Mouse (Mus musculus) thymus, adult 2 months (tissue): ENCODE measurements at regions not wholly inside any gene's neighbourhood (a gene's known extent, or its start where the extent isn't known, plus 50 kb on each side); places are given as distances from the start of the nearest gene placed in this dataset.

ENCODE experiments used
- DNase-seq: peaks from one replicate; pipeline ENCODE4 v3.0.0; 2021
- H3K27ac ChIP-seq: fragments of 200-500 bp; 2 replicates; pipeline ENCODE4 v1.5.1; 2012; ENCODE audit warnings: low read length, control low read depth; ENCODE audit not compliant: control insufficient read depth, insufficient read depth
- H3K27me3 ChIP-seq: fragments of 200-500 bp; 2 replicates; pipeline ENCODE4 v1.6.1; 2012; ENCODE audit warnings: mild to moderate bottlenecking, low read length, moderate library complexity, mixed read lengths; ENCODE audit not compliant: control insufficient read depth, insufficient read depth
- H3K36me3 ChIP-seq: fragments of 200-500 bp; 2 replicates; pipeline ENCODE4 v1.6.1; 2012; ENCODE audit warnings: mild to moderate bottlenecking, low read length, moderate library complexity; ENCODE audit not compliant: control insufficient read depth, insufficient read depth
- H3K4me1 ChIP-seq: fragments of 200-500 bp; replicated peaks from 2 replicates; pipeline ENCODE4 v1.6.1; 2012; ENCODE audit warnings: low read length; ENCODE audit not compliant: control insufficient read depth, insufficient read depth
- H3K4me3 ChIP-seq: fragments of 200-500 bp; 2 replicates; pipeline ENCODE4 v1.5.1; 2012; ENCODE audit warnings: mild to moderate bottlenecking, low read length, control low read depth, moderate library complexity; ENCODE audit not compliant: control insufficient read depth, insufficient read depth
- CTCF ChIP-seq: fragments of 200-500 bp; IDR thresholded peaks from 2 replicates; pipeline ENCODE4 v1.5.1; 2012; ENCODE audit warnings: mild to moderate bottlenecking, control low read depth, low read length, moderate library complexity, borderline replicate concordance; ENCODE audit not compliant: control insufficient read depth, poor library complexity, insufficient read depth; ENCODE audit errors: extremely low read depth
- POLR2A ChIP-seq: fragments of 200-500 bp; IDR thresholded peaks from 2 replicates; pipeline ENCODE4 v1.6.1; 2012; ENCODE audit warnings: mild to moderate bottlenecking, low read length, control low read depth, moderate library complexity; ENCODE audit not compliant: control insufficient read depth, poor library complexity, insufficient read depth; ENCODE audit errors: extremely low read depth
- WGBS: fragments of 180-500 bp; shearing (Covaris S2); methylation state at CpG from one replicate; pipeline ENCODE4 v1.1.7; 2018; 5-methylcytosine and 5-hydroxymethylcytosine counted together

GRCm38 (mm10) chr3:39264671-39265430, 378.1 kb downstream of the Fat4 start:
- DNase-seq = no peak
- Histone ChIP-seq H3K27ac (no peak overlapping the region), H3K4me3 (no peak overlapping the region), H3K36me3 (no peaks in the 10 kb centered on the region), H3K4me1 (no peaks in the 10 kb centered on the region), H3K27me3 (no peaks in the 10 kb centered on the region)
- TF ChIP-seq POLR2A = no peak
- TF ChIP-seq CTCF = no peak
- 82% methylated on average over 2 of the region's 2 CpGs for WGBS

- 98% methylated on average over 1 of the region's 1 CpGs for WGBS
Measured at GRCm38 (mm10) chr3:39265606-39266005, 378.9 kb downstream of the Fat4 start.

DNA sequence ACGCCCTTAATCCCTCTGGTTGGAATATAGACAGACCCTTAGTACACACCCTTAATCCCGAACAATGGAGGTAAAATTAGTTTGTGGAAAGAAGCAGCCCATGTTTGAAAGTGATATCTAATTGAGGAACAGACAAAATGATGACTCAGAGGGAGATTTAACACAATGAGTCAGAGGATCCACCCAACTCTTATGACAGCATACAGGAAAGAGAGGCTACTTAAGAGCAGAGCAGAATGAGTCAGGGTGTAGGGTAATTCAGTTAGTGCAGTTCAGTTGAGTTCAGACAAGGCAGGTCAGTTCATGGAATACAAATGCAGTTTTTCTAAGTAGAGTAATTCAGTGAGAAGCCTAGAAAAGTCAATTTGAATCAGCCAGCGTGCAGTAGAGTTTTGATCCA, 382.6 kb downstream of the Fat4 start:
- H3K36me3 ChIP-seq = no peaks in the 10 kb centered on the region
- no peak overlapping the region for H3K27ac ChIP-seq
- no peak for DNase-seq
- no peak for TF ChIP-seq CTCF
- TF ChIP-seq POLR2A = no peak
- WGBS = 83% methylated on average over 3 of the region's 3 CpGs
- H3K4me3 ChIP-seq = no peak overlapping the region
- H3K27me3 ChIP-seq = no peaks in the 10 kb centered on the region
- H3K4me1 ChIP-seq = no peaks in the 10 kb centered on the region

More at GRCm38 (mm10) chr3:39265606-39266005, 378.9 kb downstream of the Fat4 start:
- H3K36me3 ChIP-seq = no peaks in the 10 kb centered on the region
- H3K4me1 ChIP-seq = no peaks in the 10 kb centered on the region
- no peak for TF ChIP-seq CTCF
- no peak for TF ChIP-seq POLR2A
- no peak overlapping the region for H3K4me3 ChIP-seq
- H3K27ac ChIP-seq = no peak overlapping the region
- DNase-seq = no peak
- no peaks in the 10 kb centered on the region for H3K27me3 ChIP-seq

DNA sequence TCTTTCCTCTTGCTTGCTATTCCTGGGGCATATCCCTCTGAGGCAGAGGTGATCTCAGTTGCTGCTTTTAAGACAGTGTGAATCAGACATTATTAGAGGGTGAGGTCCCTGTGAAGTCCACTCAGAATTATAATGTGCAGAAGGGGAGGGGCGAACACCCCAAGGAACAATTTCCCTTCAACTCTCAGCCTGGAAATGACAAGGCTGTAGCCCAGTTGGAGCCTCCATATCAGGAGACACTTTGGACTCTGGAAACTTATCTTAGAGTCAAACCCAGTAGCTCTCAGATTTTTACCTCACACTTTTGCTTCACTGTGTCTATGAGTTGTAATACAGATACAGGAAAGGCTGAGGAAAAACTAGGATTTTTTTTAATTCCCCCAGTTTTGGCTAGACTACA, 385.9 kb downstream of the Fat4 start:
- Histone ChIP-seq H3K27me3 (no peaks in the 10 kb centered on the region), H3K36me3 (no peaks in the 10 kb centered on the region), H3K4me3 (no peak overlapping the region), H3K27ac (no peak overlapping the region), H3K4me1 (no peaks in the 10 kb centered on the region)
- no peak for DNase-seq
- 94% methylated on average over 1 of the region's 1 CpGs for WGBS
- no peak for TF ChIP-seq CTCF
- no peak for TF ChIP-seq POLR2A

DNA sequence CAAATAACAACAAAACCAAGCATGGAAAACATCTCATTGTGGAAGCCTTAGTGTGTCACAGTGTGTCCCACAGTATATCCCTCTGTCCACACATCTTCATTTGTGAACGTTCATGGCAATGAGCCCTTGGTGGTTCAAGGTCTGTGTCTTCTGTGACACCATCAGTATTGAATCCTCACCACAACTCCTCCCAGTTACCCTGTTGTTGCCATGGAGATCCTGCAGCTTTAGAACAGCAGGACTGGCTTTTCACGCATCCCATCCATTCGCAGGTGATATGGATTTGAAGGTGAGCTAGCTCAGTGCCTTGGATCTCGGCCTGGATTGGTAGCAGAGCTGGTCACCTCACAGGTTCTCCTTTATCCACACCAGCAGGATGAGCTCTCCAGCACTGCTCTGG, 390.2 kb downstream of the Fat4 start:
- TF ChIP-seq CTCF = no peak
- Histone ChIP-seq H3K4me3 (no peak overlapping the region), H3K27ac (no peak overlapping the region), H3K4me1 (no peaks in the 10 kb centered on the region), H3K27me3 (no peaks in the 10 kb centered on the region), H3K36me3 (no peaks in the 10 kb centered on the region)
- WGBS = 97% methylated on average over 4 of the region's 4 CpGs
- DNase-seq = no peak

- TF ChIP-seq CTCF = no peak
- no peak for TF ChIP-seq POLR2A
- WGBS = 88% methylated on average over 6 of the region's 6 CpGs
- Histone ChIP-seq H3K4me1 (no peaks in the 10 kb centered on the region), H3K4me3 (no peak overlapping the region), H3K36me3 (no peaks in the 10 kb centered on the region), H3K27me3 (no peaks in the 10 kb centered on the region), H3K27ac (no peak overlapping the region)
- no peak for DNase-seq
Measured at GRCm38 (mm10) chr3:39277310-39277709, 390.6 kb downstream of the Fat4 start.

GRCm38 (mm10) chr3:39295255-39295654, 408.5 kb downstream of the Fat4 start:
- 82% methylated on average over 3 of the region's 3 CpGs for WGBS
- Histone ChIP-seq H3K4me1 (no peaks in the 10 kb centered on the region), H3K4me3 (no peak overlapping the region), H3K36me3 (no peaks in the 10 kb centered on the region), H3K27ac (no peak overlapping the region), H3K27me3 (no peaks in the 10 kb centered on the region)
- TF ChIP-seq CTCF = no peak
- no peak for TF ChIP-seq POLR2A
- no peak for DNase-seq
